Mouse (Mus musculus) cerebellum, postnatal 25 days (tissue): ENCODE data around the gene Elac2.

Experiments used
- DNase-seq, 2 experiments: peaks; one replicate each; pipeline ENCODE4 v3.0.0; 2021; ENCODE audit warnings: mixed read lengths in 2 of 2

Elac2 gene

GRCm38 (mm10) chr11:65028049-65028448 is 49.2 kb downstream of the Elac2 start:
- no peak for DNase-seq

- DNase-seq, result no peak
Measured at GRCm38 (mm10) chr11:65030201-65030600, 51.4 kb downstream of the Elac2 start.

- no peak for DNase-seq
Measured at GRCm38 (mm10) chr11:65032221-65032620, 53.4 kb downstream of the Elac2 start.

- no peak for DNase-seq
Measured at GRCm38 (mm10) chr11:65038996-65039395, 60.2 kb downstream of the Elac2 start.

- no peak for DNase-seq
Measured at GRCm38 (mm10) chr11:65039517-65040095, 60.8 kb downstream of the Elac2 start.

GRCm38 (mm10) chr11:65040556-65040955 is 61.7 kb downstream of the Elac2 start:
- DNase-seq, result peak; percentile 23 to 45

GRCm38 (mm10) chr11:65049090-65049489 is 70.3 kb downstream of the Elac2 start:
- peak; percentile 84 to 92 for DNase-seq

GRCm38 (mm10) chr11:65050819-65051218 is 72.0 kb downstream of the Elac2 start:
- DNase-seq, result no peak
